10 mouse cellular contexts compared by ENCODE assay signal in genomic region chr4:117884146-117884545, GRCm38 (mm10). TPM values are rescaled to one million over a fixed set of nuclear protein-coding genes. Genes with fewer than 3 reads are reported as not detected.
DNase-seq lines count a peak whose midpoint lies in the region; ATAC-seq and TF ChIP-seq lines count a peak whose summit lies in the region.
"Had no signal": no experiment of that assay in that cellular context is flagged by ENCODE, and none has a peak within 500 bp of the region (broad histone marks: within the 10 kb centered on the region; RNA-seq: fewer than 3 reads in every experiment).

No protein-coding gene starts in this region.

- no peaks in the 10 kb centered on the region for H3K27me3 ChIP-seq in kidney, embryonic 15.5 days
- no peaks in the 10 kb centered on the region for H3K27me3 ChIP-seq in embryonic facial prominence, embryonic 15.5 days
- H3K27me3 ChIP-seq in intestine, embryonic 15.5 days (replicated peaks) = no peaks in the 10 kb centered on the region
- H3K27me3 ChIP-seq in myocyte (ENCODE audit: control insufficient read depth, insufficient read depth, insufficient read length) = no peaks in the 10 kb centered on the region
- no peaks in the 10 kb centered on the region for H3K27me3 ChIP-seq in kidney, adult 2 months (replicated peaks; ENCODE audit: control insufficient read depth, insufficient read depth, low read length)

- DNase-seq in kidney, adult 11 months = no peak
- no peak for DNase-seq in adrenal gland, postnatal 25 days
- DNase-seq in kidney, postnatal 14 days = no peak
- no peak for DNase-seq in kidney, adult 2 months
- DNase-seq: heart, postnatal 4 days; left cerebral cortex, postnatal 4 days had no signal

- H3K4me1 ChIP-seq in kidney, embryonic 15.5 days = peaks cover 48% of the 10 kb centered on the region
- H3K4me1 ChIP-seq in embryonic facial prominence, embryonic 15.5 days = peaks cover 49% of the 10 kb centered on the region
- H3K4me1 ChIP-seq in intestine, embryonic 15.5 days (replicated peaks) = peaks cover 25% of the 10 kb centered on the region
- peaks cover 3% of the 10 kb centered on the region; the same call in 1 of the 2 replicates for H3K4me1 ChIP-seq in kidney, adult 2 months (ENCODE audit: control insufficient read depth, insufficient read depth, low read length)

- no peak for TF ChIP-seq CTCF in kidney, adult 2 months (conservative IDR thresholded peaks at IDR 0.05; ENCODE audit: insufficient read depth, insufficient read length, low read depth, low read length)

- H3K9me3 ChIP-seq in kidney, embryonic 15.5 days (replicated peaks) = no peaks in the 10 kb centered on the region
- no peaks in the 10 kb centered on the region for H3K9me3 ChIP-seq in embryonic facial prominence, embryonic 15.5 days (replicated peaks)
- no peaks in the 10 kb centered on the region for H3K9me3 ChIP-seq in intestine, embryonic 15.5 days

- no peak overlapping the region for H3K27ac ChIP-seq in kidney, embryonic 15.5 days
- H3K27ac ChIP-seq in embryonic facial prominence, embryonic 15.5 days (replicated peaks) = no peak overlapping the region
- no peak overlapping the region for H3K27ac ChIP-seq in intestine, embryonic 15.5 days
- no peak overlapping the region for H3K27ac ChIP-seq in kidney, adult 2 months (ENCODE audit: insufficient read depth, low read depth, low read length)

- no peak for ATAC-seq in kidney, embryonic 15.5 days (replicated peaks; ENCODE audit: low FRiP score)
- no peak for ATAC-seq in embryonic facial prominence, embryonic 15.5 days (ENCODE audit: insufficient number of reproducible peaks, low FRiP score, low TSS enrichment, low read depth)
- no peak for ATAC-seq in intestine, embryonic 15.5 days

- H3K9ac ChIP-seq in kidney, embryonic 15.5 days = 0 out of 2 replicates have a peak overlapping the region, but pooled peaks have one; percentile 86
- H3K9ac ChIP-seq in embryonic facial prominence, embryonic 15.5 days = 0 out of 2 replicates have a peak overlapping the region, but pooled peaks have one; percentile 79
- no peak overlapping the region for H3K9ac ChIP-seq in intestine, embryonic 15.5 days

- H3K79me2 ChIP-seq in myocyte (ENCODE audit: control insufficient read depth, insufficient read depth) = peaks cover 24% of the 10 kb centered on the region

- H3K4me2 ChIP-seq in kidney, embryonic 15.5 days = peak overlapping the region; percentile 84
- H3K4me2 ChIP-seq in embryonic facial prominence, embryonic 15.5 days (replicated peaks) = peak overlapping the region; percentile 81
- H3K4me2 ChIP-seq in intestine, embryonic 15.5 days (replicated peaks) = peak overlapping the region; percentile 92
- peak overlapping the region; percentile 99 for H3K4me2 ChIP-seq in myocyte (ENCODE audit: low read depth)

- H3ac ChIP-seq in myocyte (ENCODE audit: control insufficient read depth, insufficient read length) = no peak overlapping the region

- WGBS in kidney, embryonic 15.5 days = 100% methylated on average over 1 of the region's 1 CpGs
- 82% methylated on average over 1 of the region's 1 CpGs for WGBS in embryonic facial prominence, embryonic 15.5 days
- WGBS in intestine, embryonic 15.5 days = 100% methylated on average over 1 of the region's 1 CpGs
- WGBS in kidney, adult 2 months = 100% methylated on average over 1 of the region's 1 CpGs

- TF ChIP-seq POLR2A in myocyte (IDR thresholded peaks at IDR 0.05; ENCODE audit: insufficient read length, low read depth) = no peak
- TF ChIP-seq POLR2A in kidney, adult 2 months (IDR thresholded peaks at IDR 0.05; ENCODE audit: low read depth, low read length) = no peak

- H3K36me3 ChIP-seq in kidney, embryonic 15.5 days = peaks cover 42% of the 10 kb centered on the region
- peaks cover 39% of the 10 kb centered on the region for H3K36me3 ChIP-seq in embryonic facial prominence, embryonic 15.5 days
- H3K36me3 ChIP-seq in intestine, embryonic 15.5 days = peaks cover 8% of the 10 kb centered on the region
- peaks cover 6% of the 10 kb centered on the region for H3K36me3 ChIP-seq in myocyte (ENCODE audit: control insufficient read depth, insufficient read depth)
- no peaks in the 10 kb centered on the region; the same call in 1 of the 2 replicates for H3K36me3 ChIP-seq in kidney, adult 2 months (ENCODE audit: control insufficient read depth, insufficient read depth, low read length)

- H3K4me3 ChIP-seq in kidney, embryonic 15.5 days (replicated peaks) = peak overlapping the region; percentile 80
- peak overlapping the region; percentile 81 for H3K4me3 ChIP-seq in embryonic facial prominence, embryonic 15.5 days (replicated peaks)
- peak overlapping the region; percentile 77; the same call in 1 of the 2 replicates for H3K4me3 ChIP-seq in intestine, embryonic 15.5 days (replicated peaks)
- peak overlapping the region; percentile 30 for H3K4me3 ChIP-seq in myocyte
- no peak overlapping the region for H3K4me3 ChIP-seq in kidney, adult 2 months (ENCODE audit: insufficient read depth, low read depth, low read length)

TF ChIP-seq in myocyte, 11 proteins besides CTCF, POLR2A, EP300 and RAD21:
- TF ChIP-seq POLR2AphosphoS2 (IDR thresholded peaks at IDR 0.05; ENCODE audit: insufficient read length, low read depth) (peak; percentile 10), MAX (IDR thresholded peaks at IDR 0.05; ENCODE audit: low read depth) (no peak)

RNA-seq across cellular contexts. Expression of gene B4galt2, which starts 0.9 kb away (rescaled TPM):
- polyA plus RNA-seq in kidney, embryonic 15.5 days (2015; fragmentation: Nextera tagmentation; extraction: Ambion mirVana) = 17.7 and 19.8 TPM in 2 replicates
- 31.1 and 32.0 TPM in 2 replicates for polyA plus RNA-seq in embryonic facial prominence, embryonic 15.5 days (2015; fragmentation: Nextera tagmentation; extraction: Ambion mirVana)
- 14.0 and 15.6 TPM in 2 replicates for polyA plus RNA-seq in intestine, embryonic 15.5 days (2015; fragmentation: Nextera tagmentation; extraction: Ambion mirVana)
- 41.6 TPM for polyA plus RNA-seq in myocyte (2012; fragmentation: generic; extraction: Trizol)
- total RNA-seq in adrenal gland, postnatal 25 days (2021) = 12.6 and 18.6 TPM in 2 replicates
- 4.9 and 9.8 TPM in 2 replicates for polyA plus RNA-seq in kidney, adult 2 months (2012; rRNA removed)

RNA-seq across cellular contexts. Expression of gene Atp6v0b, which starts 3.0 kb away (rescaled TPM):
- 212 and 221 TPM in 2 replicates for polyA plus RNA-seq in kidney, embryonic 15.5 days (2015; fragmentation: Nextera tagmentation; extraction: Ambion mirVana)
- polyA plus RNA-seq in embryonic facial prominence, embryonic 15.5 days (2015; fragmentation: Nextera tagmentation; extraction: Ambion mirVana) = 252 and 271 TPM in 2 replicates
- 239 and 288 TPM in 2 replicates for polyA plus RNA-seq in intestine, embryonic 15.5 days (2015; fragmentation: Nextera tagmentation; extraction: Ambion mirVana)
- 470 TPM for polyA plus RNA-seq in myocyte (2012; fragmentation: generic; extraction: Trizol)
- 231 and 241 TPM in 2 replicates for total RNA-seq in adrenal gland, postnatal 25 days (2021)
- 768 and 777 TPM in 2 replicates for polyA plus RNA-seq in kidney, adult 2 months (2012; rRNA removed)

RNA-seq across cellular contexts. Expression of gene Dph2, which starts 7.7 kb away (rescaled TPM):
- polyA plus RNA-seq in kidney, embryonic 15.5 days (2015; fragmentation: Nextera tagmentation; extraction: Ambion mirVana) = 21.2 and 22.2 TPM in 2 replicates
- polyA plus RNA-seq in embryonic facial prominence, embryonic 15.5 days (2015; fragmentation: Nextera tagmentation; extraction: Ambion mirVana) = 15.8 and 16.7 TPM in 2 replicates
- 17.1 and 18.3 TPM in 2 replicates for polyA plus RNA-seq in intestine, embryonic 15.5 days (2015; fragmentation: Nextera tagmentation; extraction: Ambion mirVana)
- polyA plus RNA-seq in myocyte (2012; fragmentation: generic; extraction: Trizol) = 8.5 TPM
- total RNA-seq in adrenal gland, postnatal 25 days (2021) = 10.6 and 14.2 TPM in 2 replicates
- polyA plus RNA-seq in kidney, adult 2 months (2012; rRNA removed) = 9.4 and 10.1 TPM in 2 replicates

RNA-seq across cellular contexts. Expression of gene Ccdc24, which starts 11.8 kb away (rescaled TPM):
- 0.89 and 1.8 TPM in 2 replicates for polyA plus RNA-seq in kidney, embryonic 15.5 days (2015; fragmentation: Nextera tagmentation; extraction: Ambion mirVana)
- polyA plus RNA-seq in embryonic facial prominence, embryonic 15.5 days (2015; fragmentation: Nextera tagmentation; extraction: Ambion mirVana) = 1.5 and 3.6 TPM in 2 replicates
- 0.48 and 1.0 TPM in 2 replicates for polyA plus RNA-seq in intestine, embryonic 15.5 days (2015; fragmentation: Nextera tagmentation; extraction: Ambion mirVana)
- polyA plus RNA-seq in myocyte (2012; fragmentation: generic; extraction: Trizol) = 1.8 TPM
- total RNA-seq in adrenal gland, postnatal 25 days (2021) = 0.79 TPM in 1 of 2 replicates, not detected in the other
- polyA plus RNA-seq in kidney, adult 2 months (2012; rRNA removed) = 2.9 and 3.3 TPM in 2 replicates

RNA-seq across cellular contexts. Expression of gene Ipo13, which starts 30.7 kb away (rescaled TPM):
- polyA plus RNA-seq in kidney, embryonic 15.5 days (2015; fragmentation: Nextera tagmentation; extraction: Ambion mirVana) = 39.8 and 47.3 TPM in 2 replicates
- polyA plus RNA-seq in embryonic facial prominence, embryonic 15.5 days (2015; fragmentation: Nextera tagmentation; extraction: Ambion mirVana) = 46.1 and 49.6 TPM in 2 replicates
- polyA plus RNA-seq in intestine, embryonic 15.5 days (2015; fragmentation: Nextera tagmentation; extraction: Ambion mirVana) = 34.9 and 39.3 TPM in 2 replicates
- polyA plus RNA-seq in myocyte (2012; fragmentation: generic; extraction: Trizol) = 62.2 TPM
- total RNA-seq in adrenal gland, postnatal 25 days (2021) = 41.5 and 48.5 TPM in 2 replicates
- polyA plus RNA-seq in kidney, adult 2 months (2012; rRNA removed) = 55.5 and 61.0 TPM in 2 replicates
